Mouse (Mus musculus) G1E (cell line): Measurements from ENCODE around the gene Isoc2a. TPM values are rescaled to one million over a fixed set of nuclear protein-coding genes. Genes with fewer than 3 reads are reported as not detected.
"Not testable (repeated sequence)": the region's sequence is repeated elsewhere in the genome, so short reads cannot be mapped to it uniquely, and the experiment has no call there.

Source experiments
- ATAC-seq: 2 replicates; pipeline ENCODE4 v1.8.0; 2016; ENCODE audit warnings: mild to moderate bottlenecking; ENCODE audit not compliant: insufficient number of reproducible peaks, poor library complexity, low FRiP score, severe bottlenecking; ENCODE audit errors: extremely low read depth
- DNase-seq: peaks from one replicate; pipeline ENCODE4 v3.0.0; 2012; ENCODE audit warnings: low spot score
- H3K27me3 ChIP-seq: 2 replicates; pipeline ENCODE4 v1.6.1; 2012; ENCODE audit warnings: mild to moderate bottlenecking, low read length, inconsistent platforms; ENCODE audit not compliant: insufficient read depth
- H3K36me3 ChIP-seq: replicated peaks from 2 replicates; pipeline ENCODE3; 2012; ENCODE audit warnings: mild to moderate bottlenecking, inconsistent platforms
- H3K4me1 ChIP-seq: 2 replicates; pipeline ENCODE4 v1.6.1; 2012; ENCODE audit warnings: low read depth, low read length, inconsistent platforms, mixed read lengths; ENCODE audit not compliant: insufficient read depth
- H3K4me3 ChIP-seq: 2 replicates; pipeline ENCODE4 v1.5.1; 2012; ENCODE audit warnings: low read depth, mild to moderate bottlenecking, inconsistent platforms, low read length, moderate library complexity, mixed read lengths
- H3K9me3 ChIP-seq: replicated peaks from 2 replicates; pipeline ENCODE4 v1.6.1; 2012; ENCODE audit warnings: inconsistent platforms
- CTCF ChIP-seq: IDR thresholded peaks from 2 replicates; pipeline ENCODE4 v1.5.1; 2012; ENCODE audit warnings: low read depth, low read length, inconsistent platforms, mixed read lengths
- GATA1 ChIP-seq: IDR thresholded peaks from 2 replicates; pipeline ENCODE4 v1.6.1; 2012; ENCODE audit warnings: borderline replicate concordance, low read length, inconsistent platforms, mixed read lengths
- GATA2 ChIP-seq: IDR thresholded peaks from 2 replicates; pipeline ENCODE4 v1.6.1; 2012; ENCODE audit warnings: low read depth, low read length, inconsistent platforms, borderline replicate concordance
- POLR2AphosphoS5 ChIP-seq: IDR thresholded peaks from 2 replicates; pipeline ENCODE4 v1.6.1; 2012; ENCODE audit warnings: low read depth, low read length, inconsistent platforms; ENCODE audit not compliant: insufficient replicate concordance
- TAL1 ChIP-seq: conservative IDR thresholded peaks from 2 replicates; pipeline ENCODE4 v1.6.1; 2012; ENCODE audit warnings: low read depth, low read length, inconsistent platforms, mixed read lengths
- polyA plus RNA-seq: library from polyadenylated mRNA; stranded (reverse); fragments of >175 nt; gene quantifications from 2 replicates; pipeline ENCODE4 v1.2.3, GENCODE M21; 2012
- total RNA-seq, 2 experiments: library from RNA; stranded (forward) in 1 of 2; stranded (reverse) in 1 of 2; fragments of 200-1000 nt in 1 of 2; fragments of >200 nt in 1 of 2; fragmentation: Nextera tagmentation in 1 of 2; gene quantifications; 2 replicates each; pipeline ENCODE4 v1.2.3; 2014 to 2017

Isoc2a gene
- total and polyA plus RNA-seq, 3 experiments = 1.9 to 16.2 (median 7.5) TPM

- Histone ChIP-seq H3K4me3 (no peak overlapping the region), H3K36me3 (no peaks in the 10 kb centered on the region), H3K9me3 (no peaks in the 10 kb centered on the region), H3K4me1 (no peaks in the 10 kb centered on the region), H3K27me3 (peaks cover 23% of the 10 kb centered on the region)
- TF ChIP-seq GATA1 = no peak
- TF ChIP-seq POLR2AphosphoS5 = no peak
- no peak for TF ChIP-seq TAL1
- no peak for TF ChIP-seq GATA2
- no peak for TF ChIP-seq CTCF
- no peak for DNase-seq
- no peak for ATAC-seq
Observed at GRCm38 (mm10) chr7:4851315-4851688, 25.7 kb upstream of the Isoc2a start.

GRCm38 (mm10) chr7:4853613-4854012 is 23.3 kb upstream of the Isoc2a start:
- no peaks in the 10 kb centered on the region for H3K9me3 ChIP-seq
- ATAC-seq (no peak), DNase-seq (no peak)
- peaks cover 28% of the 10 kb centered on the region for H3K27me3 ChIP-seq
- H3K4me3 ChIP-seq = no peak overlapping the region
- no peaks in the 10 kb centered on the region for H3K4me1 ChIP-seq
- no peaks in the 10 kb centered on the region for H3K36me3 ChIP-seq
- TF ChIP-seq CTCF (no peak), TAL1 (no peak), GATA2 (no peak), POLR2AphosphoS5 (no peak), GATA1 (no peak)

DNA sequence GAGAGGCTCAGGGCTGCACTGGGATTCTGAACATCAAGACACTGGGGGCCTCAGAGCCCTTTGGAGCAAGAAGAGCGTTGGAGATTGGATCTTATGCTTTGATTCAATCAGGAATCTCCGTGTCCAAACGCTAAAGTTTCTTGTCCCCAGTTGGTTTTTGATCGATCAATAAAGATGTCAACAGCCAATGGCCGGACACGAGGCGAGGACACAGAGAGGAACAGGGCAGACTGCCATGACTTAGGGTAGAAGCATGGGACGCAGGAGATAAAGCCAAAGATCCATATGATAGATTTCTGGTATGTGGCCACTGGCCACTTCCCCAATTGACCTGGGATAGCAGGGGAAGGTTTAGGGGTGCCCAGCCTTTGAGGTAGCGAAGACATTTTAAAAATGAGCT is 20.4 kb upstream of the Isoc2a start:
- no peak for ATAC-seq
- H3K36me3 ChIP-seq = no peaks in the 10 kb centered on the region
- H3K4me3 ChIP-seq = no peak overlapping the region
- no peak for DNase-seq
- no peak for TF ChIP-seq POLR2AphosphoS5
- TF ChIP-seq GATA2 = no peak
- TF ChIP-seq GATA1 = no peak
- TF ChIP-seq CTCF = no peak
- TF ChIP-seq TAL1 = no peak
- H3K9me3 ChIP-seq = no peaks in the 10 kb centered on the region
- H3K4me1 ChIP-seq = no peaks in the 10 kb centered on the region
- peaks cover 20% of the 10 kb centered on the region for H3K27me3 ChIP-seq

GRCm38 (mm10) chr7:4857321-4857720 is 19.6 kb upstream of the Isoc2a start:
- no peak for TF ChIP-seq GATA2
- TF ChIP-seq TAL1 = no peak
- TF ChIP-seq CTCF = no peak
- TF ChIP-seq POLR2AphosphoS5 = no peak
- TF ChIP-seq GATA1 = no peak
- no peaks in the 10 kb centered on the region for H3K36me3 ChIP-seq
- ATAC-seq = no peak
- peaks cover 18% of the 10 kb centered on the region for H3K27me3 ChIP-seq
- no peaks in the 10 kb centered on the region for H3K9me3 ChIP-seq
- no peak overlapping the region for H3K4me3 ChIP-seq
- no peak for DNase-seq
- no peaks in the 10 kb centered on the region for H3K4me1 ChIP-seq

- Histone ChIP-seq H3K36me3 (no peaks in the 10 kb centered on the region), H3K4me3 (no peak overlapping the region), H3K9me3 (no peaks in the 10 kb centered on the region), H3K4me1 (peaks cover 7% of the 10 kb centered on the region), H3K27me3 (peaks cover 15% of the 10 kb centered on the region)
- ATAC-seq (no peak), DNase-seq (no peak)
- no peak for TF ChIP-seq POLR2AphosphoS5
- TF ChIP-seq GATA2 = no peak
- TF ChIP-seq GATA1 = no peak
- TF ChIP-seq TAL1 = no peak
- no peak for TF ChIP-seq CTCF
Observed at GRCm38 (mm10) chr7:4859418-4859978, 17.5 kb upstream of the Isoc2a start.

DNA sequence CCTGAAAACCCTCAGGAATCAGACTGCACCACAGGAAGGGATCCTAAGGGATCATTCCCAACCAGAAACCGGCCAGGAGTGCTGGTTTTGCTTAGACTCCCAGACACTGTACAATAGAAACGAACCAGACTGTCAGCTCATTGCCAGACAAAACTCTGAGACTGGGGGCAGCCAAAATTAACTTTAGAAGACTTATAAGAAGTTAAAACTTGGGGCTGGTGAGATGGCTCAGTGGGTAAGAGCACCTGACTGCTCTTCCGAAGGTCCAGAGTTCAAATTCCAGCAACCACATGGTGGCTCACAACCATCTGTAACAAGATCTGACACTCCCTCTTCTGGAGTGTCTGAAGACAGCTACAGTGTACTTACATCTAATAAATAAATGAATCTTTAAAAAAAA is 16.0 kb upstream of the Isoc2a start:
- DNase-seq, H3K36me3 ChIP-seq, H3K4me3 ChIP-seq, ATAC-seq, H3K9me3 ChIP-seq: not testable (repeated sequence)
- H3K4me1 ChIP-seq = peaks cover 14% of the 10 kb centered on the region
- H3K27me3 ChIP-seq = peaks cover 15% of the 10 kb centered on the region

GRCm38 (mm10) chr7:4863041-4863440 is 13.9 kb upstream of the Isoc2a start:
- Histone ChIP-seq H3K9me3 (no peaks in the 10 kb centered on the region), H3K27me3 (peaks cover 10% of the 10 kb centered on the region), H3K4me1 (peaks cover 28% of the 10 kb centered on the region), H3K36me3 (no peaks in the 10 kb centered on the region), H3K4me3 (no peak overlapping the region)
- ATAC-seq = no peak
- DNase-seq = no peak
- no peak for TF ChIP-seq GATA2
- no peak for TF ChIP-seq TAL1
- TF ChIP-seq GATA1 = no peak
- TF ChIP-seq POLR2AphosphoS5 = no peak
- no peak for TF ChIP-seq CTCF
